Mouse (Mus musculus): Measurements from ENCODE around the gene Pi4k2a.

GRCm38 (mm10) chr19:42118142-42118541, 27.9 kb downstream of the Pi4k2a start:
- TF ChIP-seq POLR2A (IDR thresholded peaks at IDR 0.05; ENCODE audit: borderline replicate concordance, low read depth, low read length) (no peak), CTCF (IDR thresholded peaks at IDR 0.05; ENCODE audit: low read depth, low read length) (no peak)

Data from bone marrow macrophage, adult 2 months (primary cell).